Mouse (Mus musculus): ENCODE data around the gene Acp2.

GRCm38 (mm10) chr2:91183148-91183513 is 19.6 kb upstream of the Acp2 start:
- no peak for TF ChIP-seq CTCF (IDR thresholded peaks at IDR 0.05; ENCODE audit: extremely low read depth, insufficient read length, insufficient replicate concordance, low read depth, low read length)
- TF ChIP-seq POLR2A (IDR thresholded peaks at IDR 0.05; ENCODE audit: low read depth, low read length) = no peak

All from small intestine, adult 2 months (tissue).